Mouse (Mus musculus): ENCODE data around the gene Kif5c. TPM values are rescaled to one million over a fixed set of nuclear protein-coding genes. Genes with fewer than 3 reads are reported as not detected.

Gene Kif5c
- polyA plus RNA-seq, 1 experiment from 2014 or later, result 88.9 TPM

- H3K36me3 ChIP-seq (ENCODE audit: control insufficient read depth, insufficient read depth, low read length), result no peaks in the 10 kb centered on the region
- DNase-seq (ENCODE audit: low spot score) (no peak), ATAC-seq (replicated peaks; ENCODE audit: low FRiP score) (no peak)
- H3K4me3 ChIP-seq (ENCODE audit: low read depth, low read length), result no peak overlapping the region
- no peak overlapping the region for H3K4me2 ChIP-seq (ENCODE audit: low read depth, low read length, severe bottlenecking)
- no peaks in the 10 kb centered on the region; the same call in 1 of the 2 replicates for H3K4me1 ChIP-seq (replicated peaks; ENCODE audit: control insufficient read depth, insufficient read depth, low read length)
- no peak overlapping the region for H3K27ac ChIP-seq (ENCODE audit: low read depth, low read length)
- H3K27me3 ChIP-seq (ENCODE audit: control insufficient read depth, insufficient read depth, low read length), result no peaks in the 10 kb centered on the region
- no peaks in the 10 kb centered on the region for H3K9me3 ChIP-seq (ENCODE audit: control insufficient read depth, low read length)
- WGBS, result 72% methylated on average over 3 of the region's 3 CpGs
- no peak overlapping the region for H3K9ac ChIP-seq (ENCODE audit: low read length)
Observed at GRCm38 (mm10) chr2:49616765-49617164, 2.3 kb upstream of the Kif5c start.

DNA sequence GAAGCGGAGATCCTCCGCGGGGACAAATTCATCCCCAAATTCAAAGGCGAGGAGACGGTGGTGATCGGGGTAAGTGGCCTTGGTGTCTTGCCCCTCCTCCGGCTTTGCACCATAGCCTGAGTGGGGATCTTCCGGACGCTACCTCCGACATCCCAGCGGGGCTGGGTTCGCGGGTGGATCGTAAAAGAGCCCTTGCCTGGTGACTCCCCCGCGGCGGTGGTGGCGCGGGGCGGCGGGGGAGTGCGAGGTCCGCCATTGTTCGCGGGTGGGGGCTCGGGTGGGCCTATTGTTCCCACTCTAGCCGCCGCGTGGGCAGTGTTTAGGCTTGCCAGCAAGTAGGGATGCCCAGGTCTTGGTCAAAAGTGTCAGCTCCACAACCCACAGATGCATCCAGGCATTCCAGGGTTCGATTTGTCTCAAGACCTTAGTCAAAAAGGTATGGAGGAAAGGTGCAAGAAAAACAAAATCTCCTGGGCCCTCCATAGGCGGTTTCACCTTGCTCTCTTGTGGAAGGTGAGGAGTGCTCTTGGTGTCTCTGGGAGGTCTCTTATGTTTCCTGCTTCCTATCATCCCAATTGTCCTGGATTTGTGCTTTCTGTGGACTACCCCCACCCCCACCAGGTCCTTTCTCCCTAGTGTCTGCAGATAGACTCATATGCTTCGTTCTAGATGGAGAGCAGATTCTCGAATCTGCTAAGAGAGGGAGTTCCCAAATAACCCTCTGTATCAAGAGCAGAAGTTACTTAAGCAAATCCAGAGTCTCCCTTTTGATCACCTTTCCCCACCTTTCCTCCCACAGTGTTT is 823 bp downstream of the Kif5c start:
- peak overlapping the region; percentile 68; the same call in 1 of the 2 replicates for H3K27ac ChIP-seq (ENCODE audit: low read depth, low read length)
- no peaks in the 10 kb centered on the region for H3K9me3 ChIP-seq (ENCODE audit: control insufficient read depth, low read length)
- ATAC-seq (replicated peaks; ENCODE audit: low FRiP score) (peak; percentile 29), DNase-seq (ENCODE audit: low spot score) (peak; percentile 68)
- H3K4me3 ChIP-seq (ENCODE audit: low read depth, low read length), result peak overlapping the region; percentile 94
- peaks cover 2% of the 10 kb centered on the region; the same call in 1 of the 2 replicates for H3K36me3 ChIP-seq (ENCODE audit: control insufficient read depth, insufficient read depth, low read length)
- H3K4me2 ChIP-seq (ENCODE audit: low read depth, low read length, severe bottlenecking), result peak overlapping the region; percentile 51
- no peaks in the 10 kb centered on the region; the same call in 1 of the 2 replicates for H3K4me1 ChIP-seq (replicated peaks; ENCODE audit: control insufficient read depth, insufficient read depth, low read length)
- WGBS, result under 1% methylated on average over 33 of the region's 33 CpGs
- no peaks in the 10 kb centered on the region for H3K27me3 ChIP-seq (ENCODE audit: control insufficient read depth, insufficient read depth, low read length)
- peak overlapping the region; percentile 90 for H3K9ac ChIP-seq (ENCODE audit: low read length)

DNA sequence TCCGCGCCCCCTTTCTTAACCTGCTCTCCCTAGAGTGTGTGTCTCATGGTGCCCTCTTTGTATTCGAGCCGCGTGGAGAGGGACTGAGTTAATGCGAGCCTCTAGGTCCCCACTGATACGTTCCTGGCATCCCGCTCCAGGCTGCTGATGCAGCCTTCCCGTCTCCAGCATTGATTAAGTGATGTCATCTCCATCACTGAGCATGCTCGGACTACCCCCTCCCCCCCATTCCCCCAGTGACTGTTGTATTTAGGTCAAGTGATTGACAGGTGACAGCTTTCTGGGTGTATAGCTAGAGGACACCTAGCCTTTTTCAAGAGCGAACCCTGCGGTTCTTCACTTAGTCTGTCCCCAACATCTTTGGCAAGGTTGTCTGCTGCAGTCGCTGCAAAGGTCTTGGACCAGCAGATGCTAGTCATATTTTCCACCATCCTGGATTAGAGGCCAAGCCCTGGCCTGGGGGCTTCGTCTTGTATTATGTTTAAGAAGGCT is 1.6 kb downstream of the Kif5c start:
- no peaks in the 10 kb centered on the region; the same call in 1 of the 2 replicates for H3K4me1 ChIP-seq (replicated peaks; ENCODE audit: control insufficient read depth, insufficient read depth, low read length)

GRCm38 (mm10) chr2:49621234-49621633 is 2.1 kb downstream of the Kif5c start:
- no peak overlapping the region; the same call in 1 of the 2 replicates for H3K9ac ChIP-seq (ENCODE audit: low read length)
- DNase-seq (ENCODE audit: low spot score) (no peak), ATAC-seq (replicated peaks; ENCODE audit: low FRiP score) (no peak)
- no peaks in the 10 kb centered on the region; the same call in 1 of the 2 replicates for H3K4me1 ChIP-seq (replicated peaks; ENCODE audit: control insufficient read depth, insufficient read depth, low read length)
- peak overlapping the region; percentile 51 for H3K4me2 ChIP-seq (ENCODE audit: low read depth, low read length, severe bottlenecking)
- H3K9me3 ChIP-seq (ENCODE audit: control insufficient read depth, low read length), result no peaks in the 10 kb centered on the region
- 75% methylated on average over 1 of the region's 1 CpGs for WGBS
- no peaks in the 10 kb centered on the region for H3K27me3 ChIP-seq (ENCODE audit: control insufficient read depth, insufficient read depth, low read length)
- H3K4me3 ChIP-seq (ENCODE audit: low read depth, low read length), result peak overlapping the region; percentile 94
- peaks cover 2% of the 10 kb centered on the region; the same call in 1 of the 2 replicates for H3K36me3 ChIP-seq (ENCODE audit: control insufficient read depth, insufficient read depth, low read length)
- H3K27ac ChIP-seq (ENCODE audit: low read depth, low read length), result no peak overlapping the region

More for the DNA sequence above, 1.6 kb downstream of the Kif5c start:
- Histone ChIP-seq H3K27me3 (ENCODE audit: control insufficient read depth, insufficient read depth, low read length) (no peaks in the 10 kb centered on the region), H3K4me3 (ENCODE audit: low read depth, low read length) (peak overlapping the region; percentile 94), H3K36me3 (ENCODE audit: control insufficient read depth, insufficient read depth, low read length) (peaks cover 2% of the 10 kb centered on the region; the same call in 1 of the 2 replicates), H3K9ac (ENCODE audit: low read length) (peak overlapping the region; percentile 90), H3K27ac (ENCODE audit: low read depth, low read length) (peak overlapping the region; percentile 68; the same call in 1 of the 2 replicates), H3K9me3 (ENCODE audit: control insufficient read depth, low read length) (no peaks in the 10 kb centered on the region), H3K4me2 (ENCODE audit: low read depth, low read length, severe bottlenecking) (peak overlapping the region; percentile 51)
- peak; percentile 70 for ATAC-seq (replicated peaks; ENCODE audit: low FRiP score)
- 9% methylated on average over 14 of the region's 14 CpGs for WGBS
- peak; percentile 68 for DNase-seq (ENCODE audit: low spot score)

- H3K36me3 ChIP-seq (ENCODE audit: control insufficient read depth, insufficient read depth, low read length), result peaks cover 2% of the 10 kb centered on the region; the same call in 1 of the 2 replicates
Observed at GRCm38 (mm10) chr2:49625581-49625980, 6.5 kb downstream of the Kif5c start.

GRCm38 (mm10) chr2:49627611-49628010 is 8.5 kb downstream of the Kif5c start:
- DNase-seq (ENCODE audit: low spot score) (no peak), ATAC-seq (replicated peaks; ENCODE audit: low FRiP score) (peak; percentile 51)
- Histone ChIP-seq H3K27me3 (ENCODE audit: control insufficient read depth, insufficient read depth, low read length) (no peaks in the 10 kb centered on the region), H3K36me3 (ENCODE audit: control insufficient read depth, insufficient read depth, low read length) (peaks cover 2% of the 10 kb centered on the region; the same call in 1 of the 2 replicates), H3K27ac (ENCODE audit: low read depth, low read length) (no peak overlapping the region), H3K9ac (ENCODE audit: low read length) (no peak overlapping the region), H3K4me2 (ENCODE audit: low read depth, low read length, severe bottlenecking) (no peak overlapping the region), H3K4me1 (replicated peaks; ENCODE audit: control insufficient read depth, insufficient read depth, low read length) (peaks cover 5% of the 10 kb centered on the region; the same call in 1 of the 2 replicates), H3K4me3 (ENCODE audit: low read depth, low read length) (no peak overlapping the region), H3K9me3 (ENCODE audit: control insufficient read depth, low read length) (no peaks in the 10 kb centered on the region)
- WGBS, result 56% methylated on average over 7 of the region's 7 CpGs

More at GRCm38 (mm10) chr2:49625581-49625980, 6.5 kb downstream of the Kif5c start:
- Histone ChIP-seq H3K27ac (ENCODE audit: low read depth, low read length) (no peak overlapping the region), H3K27me3 (ENCODE audit: control insufficient read depth, insufficient read depth, low read length) (no peaks in the 10 kb centered on the region), H3K9me3 (ENCODE audit: control insufficient read depth, low read length) (no peaks in the 10 kb centered on the region), H3K4me1 (replicated peaks; ENCODE audit: control insufficient read depth, insufficient read depth, low read length) (peaks cover 3% of the 10 kb centered on the region; the same call in 1 of the 2 replicates), H3K4me2 (ENCODE audit: low read depth, low read length, severe bottlenecking) (no peak overlapping the region), H3K4me3 (ENCODE audit: low read depth, low read length) (no peak overlapping the region), H3K9ac (ENCODE audit: low read length) (no peak overlapping the region)
- ATAC-seq (replicated peaks; ENCODE audit: low FRiP score) (no peak), DNase-seq (ENCODE audit: low spot score) (no peak)
- WGBS, result 93% methylated on average over 1 of the region's 1 CpGs

- Histone ChIP-seq H3K36me3 (ENCODE audit: control insufficient read depth, insufficient read depth, low read length) (peaks cover 2% of the 10 kb centered on the region; the same call in 1 of the 2 replicates), H3K9me3 (ENCODE audit: control insufficient read depth, low read length) (no peaks in the 10 kb centered on the region), H3K9ac (ENCODE audit: low read length) (no peak overlapping the region), H3K4me2 (ENCODE audit: low read depth, low read length, severe bottlenecking) (no peak overlapping the region), H3K4me1 (replicated peaks; ENCODE audit: control insufficient read depth, insufficient read depth, low read length) (peaks cover 11% of the 10 kb centered on the region), H3K4me3 (ENCODE audit: low read depth, low read length) (no peak overlapping the region), H3K27me3 (ENCODE audit: control insufficient read depth, insufficient read depth, low read length) (no peaks in the 10 kb centered on the region), H3K27ac (ENCODE audit: low read depth, low read length) (no peak overlapping the region)
- WGBS, result 85% methylated on average over 6 of the region's 6 CpGs
- ATAC-seq (replicated peaks; ENCODE audit: low FRiP score) (no peak), DNase-seq (ENCODE audit: low spot score) (no peak)
Observed at GRCm38 (mm10) chr2:49628094-49628705, 9.1 kb downstream of the Kif5c start.

GRCm38 (mm10) chr2:49629181-49629580 is 10.1 kb downstream of the Kif5c start:
- H3K4me1 ChIP-seq (replicated peaks; ENCODE audit: control insufficient read depth, insufficient read depth, low read length), result peaks cover 15% of the 10 kb centered on the region

More at GRCm38 (mm10) chr2:49629181-49629580, 10.1 kb downstream of the Kif5c start:
- no peak overlapping the region for H3K4me3 ChIP-seq (ENCODE audit: low read depth, low read length)
- 90% methylated on average over 12 of the region's 12 CpGs for WGBS
- H3K27me3 ChIP-seq (ENCODE audit: control insufficient read depth, insufficient read depth, low read length), result no peaks in the 10 kb centered on the region
- peaks cover 2% of the 10 kb centered on the region; the same call in 1 of the 2 replicates for H3K36me3 ChIP-seq (ENCODE audit: control insufficient read depth, insufficient read depth, low read length)
- H3K9ac ChIP-seq (ENCODE audit: low read length), result no peak overlapping the region
- H3K9me3 ChIP-seq (ENCODE audit: control insufficient read depth, low read length), result no peaks in the 10 kb centered on the region
- no peak overlapping the region for H3K27ac ChIP-seq (ENCODE audit: low read depth, low read length)
- DNase-seq (ENCODE audit: low spot score) (no peak), ATAC-seq (replicated peaks; ENCODE audit: low FRiP score) (no peak)
- H3K4me2 ChIP-seq (ENCODE audit: low read depth, low read length, severe bottlenecking), result no peak overlapping the region
